Mouse (Mus musculus) ES-E14 (cell line): ENCODE measurements around the gene Gm2163.
"Not testable (repeated sequence)": the region's sequence is repeated elsewhere in the genome, so short reads cannot be mapped to it uniquely, and the experiment has no call there.

Experiments
- CHD2 ChIP-seq: IDR thresholded peaks from 2 replicates; pipeline ENCODE4 v1.6.1; 2014; ENCODE audit warnings: mild to moderate bottlenecking, low read depth, low read length, inconsistent platforms
- HCFC1 ChIP-seq: IDR thresholded peaks from 2 replicates; pipeline ENCODE4 v1.6.1; 2012; ENCODE audit warnings: low read length, inconsistent platforms, borderline replicate concordance; ENCODE audit not compliant: insufficient read depth
- MAFK ChIP-seq: IDR thresholded peaks from 2 replicates; pipeline ENCODE4 v1.6.1; 2014; ENCODE audit warnings: mild to moderate bottlenecking, low read depth, low read length, inconsistent platforms; ENCODE audit not compliant: insufficient read depth
- ZNF384 ChIP-seq: IDR thresholded peaks from 2 replicates; pipeline ENCODE4 v1.6.1; 2012; ENCODE audit warnings: low read depth, low read length, inconsistent platforms

DNA sequence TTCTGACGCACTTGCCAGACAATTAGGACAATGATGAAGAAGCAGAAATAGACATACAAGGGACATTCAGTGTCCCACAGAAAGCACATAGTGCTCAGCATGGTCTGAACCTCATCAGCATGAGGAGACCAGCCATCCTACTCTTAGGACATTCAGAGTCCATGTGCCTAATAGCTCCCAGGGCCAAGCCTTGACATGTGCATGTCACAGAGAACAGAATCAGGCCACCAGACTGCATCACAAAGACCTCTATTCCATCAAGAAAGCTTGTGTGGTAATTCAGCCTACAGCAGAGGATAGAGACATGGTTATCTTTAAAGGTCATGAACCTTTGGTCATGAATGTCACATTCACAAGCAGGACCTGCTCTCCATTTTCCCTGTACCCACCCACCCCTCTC, 61.5 kb downstream of the Gm2163 start, which contains the start of gene Fam205a2:
- TF ChIP-seq MAFK, CHD2, HCFC1, ZNF384: not testable (repeated sequence)
